Mouse (Mus musculus) neural tube, embryonic 12.5 days (tissue): ENCODE data around the gene Hbb-bt. TPM values are rescaled to one million over a fixed set of nuclear protein-coding genes. Genes with fewer than 3 reads are reported as not detected.
"Not testable (repeated sequence)": the region's sequence is repeated elsewhere in the genome, so short reads cannot be mapped to it uniquely, and the experiment has no call there.

Experiments
- ATAC-seq: fragments of 200-750 bp; cut with Nextera tagmentation; 2 replicates; pipeline ENCODE4 v1.8.0; 2017; ENCODE audit warnings: low read depth, mild to moderate bottlenecking, moderate TSS enrichment, moderate library complexity; ENCODE audit not compliant: low FRiP score
- H3K27ac ChIP-seq: fragments of 300-500 bp; sonication (generic); 2 replicates; pipeline ENCODE4 v1.5.1; 2016
- H3K27me3 ChIP-seq: fragments of 300-500 bp; sonication (generic); replicated peaks from 2 replicates; pipeline ENCODE4 v1.6.1; 2016; ENCODE audit warnings: mild to moderate bottlenecking
- H3K36me3 ChIP-seq: fragments of 300-500 bp; sonication (generic); 2 replicates; pipeline ENCODE4 v1.6.1; 2016; ENCODE audit warnings: mild to moderate bottlenecking
- H3K4me1 ChIP-seq: fragments of 300-500 bp; sonication (generic); 2 replicates; pipeline ENCODE4 v1.6.1; 2016
- H3K4me2 ChIP-seq: fragments of 300-500 bp; sonication (generic); replicated peaks from 2 replicates; pipeline ENCODE4 v1.6.1; 2016; ENCODE audit warnings: mild to moderate bottlenecking
- H3K4me3 ChIP-seq: fragments of 300-500 bp; sonication (generic); 2 replicates; pipeline ENCODE4 v1.5.1; 2016
- H3K9ac ChIP-seq: fragments of 300-500 bp; sonication (generic); 2 replicates; pipeline ENCODE4 v1.6.1; 2016; ENCODE audit warnings: mild to moderate bottlenecking
- H3K9me3 ChIP-seq: fragments of 300-500 bp; sonication (generic); 2 replicates; pipeline ENCODE4 v1.6.1; 2016; ENCODE audit warnings: mild to moderate bottlenecking
- WGBS: fragments of 180-500 bp; shearing (Covaris S2); methylation state at CpG from one replicate; pipeline ENCODE4 v1.1.7; 2016; 5-methylcytosine and 5-hydroxymethylcytosine counted together
- polyA plus RNA-seq: library from polyadenylated mRNA; unstranded; fragments of >200 nt; fragmentation: Nextera tagmentation; extraction: Ambion mirVana; gene quantifications from 2 replicates; pipeline ENCODE4 v1.2.1, GENCODE M21; 2016

Hbb-bt gene
- polyA plus RNA-seq, 1 experiment from 2014 or later: 662 TPM

DNA sequence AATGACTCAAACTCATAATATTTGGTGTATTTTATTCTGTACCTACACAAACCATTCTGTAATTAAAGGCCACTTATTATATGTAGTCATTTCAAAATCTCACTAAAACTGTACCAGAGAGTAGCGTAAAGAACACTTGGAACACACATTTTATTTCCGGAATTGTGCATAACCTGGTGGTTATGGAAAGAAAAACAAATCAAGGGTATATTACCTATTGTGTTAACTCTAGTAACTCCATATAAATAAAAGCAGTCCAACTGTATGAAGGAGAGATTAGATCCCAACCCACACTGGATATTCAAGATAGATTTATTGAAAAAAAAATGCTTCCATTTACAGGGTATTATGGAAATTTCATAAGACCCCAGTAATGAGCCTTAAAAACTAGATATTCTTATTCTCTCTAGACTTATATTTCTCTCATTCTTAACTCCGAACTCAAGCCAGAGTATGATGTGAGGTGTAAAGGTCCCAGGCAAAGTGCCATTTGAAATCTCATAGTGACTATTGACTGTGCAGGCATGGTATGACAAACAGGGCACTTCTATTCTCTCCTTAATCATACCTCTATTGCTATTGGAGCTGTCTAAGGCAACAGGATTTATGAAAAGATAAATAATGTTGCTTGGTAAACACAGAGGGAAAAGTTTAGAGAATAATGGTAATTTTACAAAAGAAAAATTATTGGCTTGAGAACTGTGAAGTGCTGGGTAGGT is 11.9 kb upstream of the Hbb-bt start:
- 93% methylated on average over 3 of the region's 3 CpGs for WGBS
- ATAC-seq: no peak
- H3K9me3 ChIP-seq: no peaks in the 10 kb centered on the region

DNA sequence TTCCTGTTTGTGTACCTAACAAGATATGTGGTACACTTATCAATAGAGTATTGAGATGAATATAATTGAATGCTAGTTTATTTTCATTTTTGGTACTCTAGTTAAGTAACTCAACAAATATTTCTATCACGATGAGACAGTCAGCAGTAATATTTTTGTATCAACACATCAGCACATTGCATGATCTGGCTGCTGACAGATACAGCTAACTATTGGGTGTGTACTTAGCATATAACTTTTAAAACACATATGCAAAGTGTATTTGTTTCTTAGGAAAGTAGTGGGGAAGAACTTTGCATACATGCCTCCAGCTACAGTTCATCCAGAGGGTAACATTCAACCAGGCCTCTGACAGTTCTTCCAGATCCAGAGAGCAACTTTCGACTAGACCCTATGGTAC is 10.8 kb upstream of the Hbb-bt start:
- H3K4me1 ChIP-seq: no peaks in the 10 kb centered on the region
- no peak overlapping the region for H3K4me3 ChIP-seq
- no peak overlapping the region for H3K9ac ChIP-seq
- no peaks in the 10 kb centered on the region for H3K36me3 ChIP-seq
- ATAC-seq: no peak
- no peak overlapping the region for H3K27ac ChIP-seq
- no peak overlapping the region for H3K4me2 ChIP-seq
- 91% methylated on average over 2 of the region's 2 CpGs for WGBS
- no peaks in the 10 kb centered on the region for H3K9me3 ChIP-seq
- H3K27me3 ChIP-seq: no peaks in the 10 kb centered on the region

More for the DNA sequence above, 11.9 kb upstream of the Hbb-bt start:
- H3K4me2 ChIP-seq: no peak overlapping the region
- H3K27me3 ChIP-seq: no peaks in the 10 kb centered on the region
- H3K4me1 ChIP-seq: no peaks in the 10 kb centered on the region
- no peaks in the 10 kb centered on the region for H3K36me3 ChIP-seq
- H3K27ac ChIP-seq: no peak overlapping the region
- H3K4me3 ChIP-seq: no peak overlapping the region
- no peak overlapping the region for H3K9ac ChIP-seq

DNA sequence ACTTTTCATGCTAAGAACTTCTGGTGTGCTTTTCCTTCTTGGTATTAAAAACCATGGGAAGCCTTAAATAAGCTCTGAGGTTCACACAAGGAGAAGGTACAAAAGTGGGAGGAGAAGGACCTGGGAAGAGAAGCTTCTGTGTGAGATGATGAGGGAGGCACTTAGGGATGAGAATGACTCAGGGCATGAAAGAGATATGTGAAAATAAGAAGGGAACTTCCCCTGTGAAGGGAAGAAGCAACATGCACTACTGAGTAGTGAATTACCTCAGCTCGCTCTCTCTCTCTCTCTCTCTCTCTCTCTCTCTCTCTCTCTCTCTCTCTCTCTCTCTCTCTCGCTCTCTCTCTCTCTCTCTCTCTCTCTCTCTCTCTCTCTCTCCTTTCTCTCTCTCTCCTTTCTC is 1.3 kb upstream of the Hbb-bt start:
- H3K4me1 ChIP-seq: not testable (repeated sequence)
- WGBS: 40% methylated on average over 1 of the region's 2 CpGs

DNA sequence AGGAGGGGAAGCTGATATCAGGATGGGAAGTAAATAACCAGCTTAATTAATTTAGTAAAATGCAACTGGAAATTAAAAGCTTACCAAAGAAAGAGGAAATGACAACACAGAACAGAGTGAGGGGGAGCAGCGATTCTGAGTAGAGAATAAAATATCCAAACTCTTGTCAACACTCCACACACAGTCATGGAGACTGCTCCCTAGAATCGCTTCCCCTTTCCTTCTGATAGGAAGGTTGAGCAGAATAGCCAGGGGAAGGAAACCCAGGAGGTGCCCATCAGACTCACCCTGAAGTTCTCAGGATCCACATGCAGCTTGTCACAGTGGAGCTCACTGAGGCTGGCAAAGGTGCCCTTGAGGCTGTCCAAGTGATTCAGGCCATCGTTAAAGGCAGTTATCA is 644 bp downstream of the Hbb-bt start:
- not testable (repeated sequence) for H3K4me3 ChIP-seq, H3K4me2 ChIP-seq, H3K9ac ChIP-seq, ATAC-seq, H3K27me3 ChIP-seq, H3K4me1 ChIP-seq, H3K36me3 ChIP-seq, H3K9me3 ChIP-seq, H3K27ac ChIP-seq
- WGBS: no CpG with 5 or more reads among the region's 3 CpGs

More for the DNA sequence above, 1.3 kb upstream of the Hbb-bt start:
- not testable (repeated sequence) for H3K27me3 ChIP-seq, H3K4me2 ChIP-seq, H3K9me3 ChIP-seq, H3K36me3 ChIP-seq, H3K9ac ChIP-seq, ATAC-seq, H3K27ac ChIP-seq, H3K4me3 ChIP-seq

DNA sequence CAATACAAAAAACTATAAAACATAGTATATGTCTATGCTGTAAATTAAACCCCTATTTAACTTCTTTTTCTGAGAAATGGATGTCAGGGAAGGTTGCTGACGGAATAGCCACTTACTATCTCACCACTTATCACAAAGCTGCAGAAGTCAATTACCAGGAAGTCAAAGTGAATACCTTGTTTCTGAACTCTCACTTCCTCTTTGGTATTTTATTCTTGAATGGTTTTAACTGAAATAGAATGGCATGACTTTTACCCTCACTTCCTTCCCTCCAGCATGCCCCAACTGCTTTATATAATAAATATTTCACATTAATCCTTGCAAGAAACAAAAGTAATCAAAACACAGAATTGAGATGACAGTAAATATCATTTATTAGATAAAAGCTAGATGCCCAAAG is 1.6 kb downstream of the Hbb-bt start:
- Histone ChIP-seq H3K9ac (no peak overlapping the region), H3K27me3 (no peaks in the 10 kb centered on the region), H3K9me3 (no peaks in the 10 kb centered on the region), H3K36me3 (no peaks in the 10 kb centered on the region), H3K27ac (no peak overlapping the region), H3K4me1 (no peaks in the 10 kb centered on the region), H3K4me3 (no peak overlapping the region), H3K4me2 (no peak overlapping the region)
- 76% methylated on average over 1 of the region's 1 CpGs for WGBS
- no peak for ATAC-seq

DNA sequence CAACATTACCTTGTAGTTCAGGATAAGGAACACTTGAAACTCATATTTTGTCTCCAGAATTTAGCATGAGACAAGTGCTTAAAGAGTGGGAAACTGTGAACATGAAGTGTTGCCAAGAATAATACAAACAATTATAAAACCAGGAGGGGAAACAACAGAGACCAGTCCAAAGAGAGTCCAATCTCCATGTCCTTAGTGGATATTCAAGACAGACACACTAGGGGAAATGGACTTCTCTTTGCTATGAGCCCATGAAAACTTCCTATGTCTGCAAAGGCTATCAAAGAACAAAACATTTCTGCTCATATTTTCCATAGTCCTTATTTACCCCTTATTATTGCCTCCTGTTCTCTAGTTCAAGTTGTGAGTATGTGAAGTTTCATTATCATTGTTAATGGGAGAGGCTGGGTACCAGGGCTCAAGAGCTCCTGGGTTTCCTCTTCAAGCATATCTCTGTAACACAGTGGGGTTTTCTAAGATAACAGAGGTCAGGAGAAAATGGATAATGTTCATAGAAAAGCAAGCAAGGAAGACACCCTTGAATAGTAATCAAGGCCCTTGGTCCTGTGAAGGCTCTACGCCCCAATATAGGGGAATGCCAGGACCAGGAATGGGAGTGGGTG is 2.5 kb downstream of the Hbb-bt start:
- no peaks in the 10 kb centered on the region for H3K27me3 ChIP-seq
- H3K4me1 ChIP-seq: no peaks in the 10 kb centered on the region
- H3K9ac ChIP-seq: no peak overlapping the region
- H3K4me3 ChIP-seq: no peak overlapping the region
- ATAC-seq: no peak
- H3K4me2 ChIP-seq: no peak overlapping the region
- WGBS: 90% methylated on average over 1 of the region's 1 CpGs
- no peaks in the 10 kb centered on the region for H3K9me3 ChIP-seq
- H3K27ac ChIP-seq: no peak overlapping the region
- no peaks in the 10 kb centered on the region for H3K36me3 ChIP-seq

DNA sequence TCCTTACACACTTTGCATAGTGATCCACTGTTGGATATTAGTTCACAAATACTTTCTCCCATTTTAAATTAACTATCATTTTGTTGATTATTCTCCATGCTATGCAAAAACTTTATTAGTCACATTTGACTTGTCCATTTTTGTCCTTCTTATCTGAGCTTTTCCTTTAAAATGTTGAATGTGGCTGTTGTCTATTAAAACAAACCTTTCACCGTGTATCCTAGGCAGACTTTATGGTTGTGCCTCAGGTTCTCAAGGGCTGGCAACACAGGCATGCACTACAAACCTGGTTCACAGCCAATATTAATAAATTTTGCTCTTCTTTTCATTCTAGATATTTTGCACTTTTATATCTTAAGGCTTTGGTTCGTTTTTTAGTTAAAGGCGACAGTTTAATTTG is 3.0 kb downstream of the Hbb-bt start:
- ATAC-seq: no peak
- H3K4me3 ChIP-seq: no peak overlapping the region
- no peak overlapping the region for H3K27ac ChIP-seq
- no peaks in the 10 kb centered on the region for H3K4me1 ChIP-seq
- no peaks in the 10 kb centered on the region for H3K36me3 ChIP-seq
- no peak overlapping the region for H3K9ac ChIP-seq
- WGBS: 79% methylated on average over 3 of the region's 3 CpGs
- no peak overlapping the region for H3K4me2 ChIP-seq
- no peaks in the 10 kb centered on the region for H3K27me3 ChIP-seq
- H3K9me3 ChIP-seq: no peaks in the 10 kb centered on the region

DNA sequence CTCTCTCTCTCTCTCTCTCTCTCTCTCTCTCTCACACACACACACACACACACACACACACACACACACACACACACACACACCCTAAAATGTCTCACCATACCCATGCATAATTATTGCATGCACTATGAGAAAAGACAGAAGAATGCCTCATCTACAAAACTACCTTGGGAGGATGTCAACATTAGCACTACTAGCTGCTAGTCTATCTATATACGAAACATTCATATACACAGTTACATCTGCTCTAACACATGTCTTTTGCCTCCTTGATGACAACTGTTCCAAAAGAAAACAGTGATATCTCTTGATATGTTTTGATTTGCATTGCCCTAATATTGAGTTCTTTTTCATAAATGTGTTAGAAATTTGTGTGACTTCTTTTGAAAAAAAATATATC is 3.5 kb downstream of the Hbb-bt start:
- ATAC-seq: no peak
- no peak overlapping the region for H3K27ac ChIP-seq
- no peaks in the 10 kb centered on the region for H3K27me3 ChIP-seq
- H3K36me3 ChIP-seq: no peaks in the 10 kb centered on the region
- no peak overlapping the region for H3K4me3 ChIP-seq
- H3K4me1 ChIP-seq: no peaks in the 10 kb centered on the region
- H3K4me2 ChIP-seq: no peak overlapping the region
- no peaks in the 10 kb centered on the region for H3K9me3 ChIP-seq
- H3K9ac ChIP-seq: no peak overlapping the region
- 87% methylated on average over 1 of the region's 1 CpGs for WGBS

DNA sequence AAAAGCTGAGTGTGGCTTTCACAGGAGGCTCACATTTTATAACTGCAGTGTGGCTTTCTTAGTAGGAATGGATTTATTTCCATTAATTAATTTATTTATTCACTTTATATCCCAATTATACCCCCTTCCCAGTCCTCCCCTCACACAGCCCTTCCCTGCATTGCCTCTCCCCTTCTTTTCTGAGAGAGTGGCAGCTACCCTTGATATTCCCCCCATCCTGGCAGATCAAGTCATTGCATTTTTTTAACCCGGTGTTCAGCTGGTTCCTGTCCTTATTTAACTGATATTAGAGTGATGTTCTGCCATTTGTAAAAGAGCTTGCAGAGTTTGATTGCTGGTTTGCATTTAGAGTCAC is 4.0 kb downstream of the Hbb-bt start:
- no peaks in the 10 kb centered on the region for H3K27me3 ChIP-seq
- WGBS: 87% methylated on average over 1 of the region's 1 CpGs
- ATAC-seq: no peak
- H3K4me3 ChIP-seq: no peak overlapping the region
- H3K4me2 ChIP-seq: no peak overlapping the region
- H3K9me3 ChIP-seq: no peaks in the 10 kb centered on the region
- no peaks in the 10 kb centered on the region for H3K36me3 ChIP-seq
- no peaks in the 10 kb centered on the region for H3K4me1 ChIP-seq
- H3K27ac ChIP-seq: no peak overlapping the region
- no peak overlapping the region for H3K9ac ChIP-seq

DNA sequence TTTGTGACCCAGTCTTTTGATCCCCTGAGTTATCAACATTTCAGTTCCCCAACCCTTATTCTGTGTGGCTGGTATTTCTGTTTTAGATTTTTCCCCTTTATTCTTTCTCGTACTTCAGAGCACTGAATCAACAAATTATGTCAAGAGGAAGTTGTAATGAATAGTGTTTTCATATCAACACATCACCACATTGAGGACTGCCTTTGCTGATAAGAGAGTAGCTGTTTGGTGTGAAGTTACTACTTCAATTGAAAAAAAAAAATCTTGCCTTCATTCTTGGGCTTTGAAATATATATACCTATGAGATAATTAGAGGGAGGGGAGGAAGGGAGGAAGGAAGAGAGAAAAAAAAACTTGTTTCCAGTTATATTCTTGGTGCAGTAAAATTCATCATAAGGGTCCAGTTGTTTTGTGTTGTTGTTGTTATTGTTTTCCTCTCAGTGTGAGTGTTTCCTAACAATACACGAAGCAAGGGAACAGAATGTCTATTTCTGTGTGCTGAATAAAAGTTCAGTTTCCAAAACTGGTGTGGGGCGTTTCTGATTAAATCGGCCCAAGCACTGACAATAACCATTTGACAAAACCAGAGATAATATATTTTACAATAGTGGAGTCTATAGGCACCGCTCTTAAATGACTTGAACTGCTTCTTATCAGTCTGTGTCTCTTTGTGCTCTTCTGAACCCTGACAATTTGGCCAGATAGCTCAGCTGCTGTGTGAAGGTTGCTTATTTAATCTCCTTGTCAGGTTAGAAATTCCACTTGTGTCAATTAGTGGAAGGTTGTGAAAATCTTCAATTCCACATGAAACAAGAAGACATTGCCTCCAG is 4.6 kb downstream of the Hbb-bt start:
- no peak overlapping the region for H3K27ac ChIP-seq
- no peaks in the 10 kb centered on the region for H3K36me3 ChIP-seq
- H3K4me3 ChIP-seq: no peak overlapping the region
- H3K9me3 ChIP-seq: no peaks in the 10 kb centered on the region
- H3K9ac ChIP-seq: no peak overlapping the region
- no peak for ATAC-seq
- H3K4me1 ChIP-seq: no peaks in the 10 kb centered on the region
- no peak overlapping the region for H3K4me2 ChIP-seq
- WGBS: 72% methylated on average over 5 of the region's 5 CpGs
- H3K27me3 ChIP-seq: no peaks in the 10 kb centered on the region

DNA sequence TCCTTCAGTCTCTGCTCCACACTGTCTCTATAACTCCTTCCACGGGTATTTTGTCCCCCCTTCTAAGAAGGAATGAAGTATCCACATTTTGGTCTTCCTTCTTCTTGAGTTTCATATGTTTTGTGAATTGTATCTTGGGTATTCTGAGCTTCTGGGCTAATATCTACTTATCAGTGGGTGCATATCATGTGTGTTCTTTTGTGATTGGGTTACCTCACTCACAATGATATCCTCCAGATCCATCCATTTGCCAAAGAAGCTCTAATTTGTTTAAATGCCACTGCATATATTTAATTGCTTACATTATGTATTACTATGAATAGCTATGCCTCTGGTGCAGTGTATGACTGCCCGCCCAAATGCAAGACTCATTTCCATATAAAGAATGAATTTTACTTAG is 5.7 kb downstream of the Hbb-bt start:
- H3K9ac ChIP-seq, H3K9me3 ChIP-seq, H3K36me3 ChIP-seq, H3K27ac ChIP-seq, H3K27me3 ChIP-seq, H3K4me2 ChIP-seq, H3K4me1 ChIP-seq, ATAC-seq, H3K4me3 ChIP-seq: not testable (repeated sequence)
- WGBS: 80% methylated on average over 2 of the region's 2 CpGs

DNA sequence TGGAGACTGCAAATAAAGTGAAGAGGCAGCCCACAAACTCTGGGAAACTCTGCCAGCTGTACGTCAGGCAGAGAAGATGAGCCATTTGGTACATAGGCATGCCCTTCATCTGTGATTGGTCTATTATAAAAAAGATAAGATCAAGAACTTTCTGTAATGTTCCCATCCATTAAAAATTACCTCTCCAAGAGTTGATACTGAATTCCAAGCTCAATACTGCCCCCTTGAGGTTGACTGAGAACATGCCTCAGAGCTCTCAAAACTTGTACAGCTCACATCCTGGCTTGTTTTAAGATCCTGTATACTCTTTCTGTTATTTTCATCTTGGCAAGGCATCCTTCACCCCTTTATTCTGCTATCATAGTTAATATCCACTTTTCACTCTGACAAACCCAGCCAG is 6.9 kb downstream of the Hbb-bt start:
- 60% methylated on average over 1 of the region's 1 CpGs for WGBS

More for the DNA sequence above, 6.9 kb downstream of the Hbb-bt start:
- Histone ChIP-seq H3K4me1 (no peaks in the 10 kb centered on the region), H3K4me3 (no peak overlapping the region), H3K27me3 (no peaks in the 10 kb centered on the region), H3K27ac (no peak overlapping the region), H3K4me2 (no peak overlapping the region), H3K9me3 (no peaks in the 10 kb centered on the region), H3K9ac (no peak overlapping the region), H3K36me3 (no peaks in the 10 kb centered on the region)
- no peak for ATAC-seq
